Mouse (Mus musculus) CH12.LX (cell line): ENCODE measurements at regions not wholly inside any gene's neighbourhood (a gene's known extent, or its start where the extent isn't known, plus 50 kb on each side); places are given as distances from the start of the nearest gene placed in this dataset.

Experiments
- DNase-seq: peaks from one replicate; pipeline ENCODE4 v3.0.0-alpha.2; 2013; ENCODE audit errors: extremely low read depth
- H3K27ac ChIP-seq: 2 replicates; pipeline ENCODE4 v1.5.1; 2012; ENCODE audit warnings: low read depth, mild to moderate bottlenecking, control low read depth, moderate library complexity; ENCODE audit not compliant: insufficient read depth
- H3K27me3 ChIP-seq: replicated peaks from 2 replicates; pipeline ENCODE3; 2012; ENCODE audit warnings: inconsistent platforms
- H3K36me3 ChIP-seq, 2 experiments: replicated peaks in 1 of 2; 2 replicates each; pipeline versions ENCODE3 to v1.6.1; 2012; ENCODE audit warnings: inconsistent platforms in 1 of 2, low read length in 1 of 2, mild to moderate bottlenecking in 1 of 2, mixed read lengths in 1 of 2, moderate library complexity in 1 of 2; ENCODE audit not compliant: control insufficient read depth in 1 of 2, insufficient read depth in 1 of 2
- H3K4me1 ChIP-seq, 2 experiments: 2 replicates each; pipeline ENCODE4 v1.6.1; 2012; ENCODE audit warnings: inconsistent platforms in 1 of 2, moderate library complexity in 1 of 2; ENCODE audit not compliant: insufficient read depth in 2 of 2, control insufficient read depth in 1 of 2
- H3K4me2 ChIP-seq: 2 replicates; pipeline ENCODE4 v1.6.1; 2012; ENCODE audit warnings: low read depth, mild to moderate bottlenecking, control low read depth; ENCODE audit not compliant: poor library complexity, insufficient read depth, severe bottlenecking
- H3K4me3 ChIP-seq, 3 experiments: fragments of 150-350 bp in 1 of 3; sonication (generic) in 1 of 3; replicated peaks in 1 of 3; 2 replicates each; pipeline versions ENCODE3 to v1.5.1; 2011 to 2012; ENCODE audit warnings: low read depth in 2 of 3, low read length in 2 of 3, mild to moderate bottlenecking in 2 of 3, moderate library complexity in 2 of 3, control low read depth in 1 of 3, improper control_type of control experiment in 1 of 3, inconsistent platforms in 1 of 3, mixed read lengths in 1 of 3; ENCODE audit not compliant: poor library complexity in 1 of 3
- H3K79me2 ChIP-seq: replicated peaks from 2 replicates; pipeline ENCODE4 v1.6.1; 2012; ENCODE audit warnings: mild to moderate bottlenecking, moderate library complexity; ENCODE audit not compliant: control insufficient read depth, poor library complexity, insufficient read depth, severe bottlenecking; ENCODE audit errors: extremely low read depth
- H3K9ac ChIP-seq: 2 replicates; pipeline ENCODE4 v1.6.1; 2012; ENCODE audit warnings: low read depth, mild to moderate bottlenecking, control low read depth, moderate library complexity; ENCODE audit not compliant: insufficient read depth
- H3K9me3 ChIP-seq: replicated peaks from 2 replicates; pipeline ENCODE3; 2012; ENCODE audit warnings: low read length, inconsistent platforms, mixed read lengths
- BHLHE40 ChIP-seq: IDR thresholded peaks from 2 replicates; pipeline ENCODE4 v1.6.1; 2011; ENCODE audit warnings: mild to moderate bottlenecking, low read depth, low read length, improper control_type of control experiment
- CHD1 ChIP-seq: IDR thresholded peaks from 2 replicates; pipeline ENCODE4 v1.6.1; 2012; ENCODE audit warnings: low read depth, low read length, improper control_type of control experiment, inconsistent platforms
- CHD2 ChIP-seq: IDR thresholded peaks from 2 replicates; pipeline ENCODE4 v1.6.1; 2011; ENCODE audit warnings: low read length, improper control_type of control experiment
- CTCF ChIP-seq, 2 experiments: IDR thresholded peaks in 1 of 2; conservative IDR thresholded peaks in 1 of 2; 2 replicates each; pipeline ENCODE4 v1.5.1; 2011 to 2012; ENCODE audit warnings: low read depth in 2 of 2, low read length in 2 of 2, improper control_type of control experiment in 1 of 2, inconsistent platforms in 1 of 2, mild to moderate bottlenecking in 1 of 2, moderate library complexity in 1 of 2
- E2F4 ChIP-seq: IDR thresholded peaks from 2 replicates; pipeline ENCODE4 v1.6.1; 2011; ENCODE audit warnings: low read depth, low read length, improper control_type of control experiment; ENCODE audit not compliant: insufficient replicate concordance
- EP300 ChIP-seq: IDR thresholded peaks from 2 replicates; pipeline ENCODE4 v1.6.1; 2011; ENCODE audit warnings: low read length, improper control_type of control experiment
- GABPA ChIP-seq: IDR thresholded peaks from 2 replicates; pipeline ENCODE4 v1.6.1; 2012; ENCODE audit warnings: low read depth, low read length, improper control_type of control experiment, inconsistent platforms; ENCODE audit not compliant: insufficient replicate concordance
- JUN ChIP-seq: IDR thresholded peaks from 2 replicates; pipeline ENCODE4 v1.6.1; 2011; ENCODE audit warnings: low read depth, mild to moderate bottlenecking, low read length, improper control_type of control experiment, moderate library complexity; ENCODE audit not compliant: insufficient read depth
- JUND ChIP-seq: conservative IDR thresholded peaks from 2 replicates; pipeline ENCODE4 v1.6.1; 2011; ENCODE audit warnings: low read depth, low read length, improper control_type of control experiment
- KAT2A ChIP-seq: IDR thresholded peaks from 2 replicates; pipeline ENCODE4 v1.6.1; 2012; ENCODE audit warnings: low read length, improper control_type of control experiment, inconsistent platforms; ENCODE audit not compliant: insufficient replicate concordance
- MAX ChIP-seq: IDR thresholded peaks from 2 replicates; pipeline ENCODE4 v1.6.1; 2011; ENCODE audit warnings: low read length, improper control_type of control experiment
- MEF2A ChIP-seq: IDR thresholded peaks from 2 replicates; pipeline ENCODE4 v1.6.1; 2014; ENCODE audit warnings: low read depth, mild to moderate bottlenecking, inconsistent platforms, low read length, improper control_type of control experiment, borderline replicate concordance
- MYC ChIP-seq: IDR thresholded peaks from 2 replicates; pipeline ENCODE4 v1.6.1; 2011; ENCODE audit warnings: low read depth, mild to moderate bottlenecking, improper control_type of control experiment, low read length
- NELFE ChIP-seq: IDR thresholded peaks from 2 replicates; pipeline ENCODE4 v1.6.1; 2011; ENCODE audit warnings: low read depth, low read length, improper control_type of control experiment
- NRF1 ChIP-seq: IDR thresholded peaks from 2 replicates; pipeline ENCODE4 v1.6.1; 2014; ENCODE audit warnings: low read depth, mild to moderate bottlenecking, inconsistent platforms, low read length, improper control_type of control experiment, moderate library complexity
- PAX5 ChIP-seq: IDR thresholded peaks from 2 replicates; pipeline ENCODE4 v1.6.1; 2012; ENCODE audit warnings: low read length, inconsistent platforms, mixed read lengths
- POLR2A ChIP-seq: IDR thresholded peaks from 2 replicates; pipeline ENCODE4 v1.6.1; 2011; ENCODE audit warnings: low read depth, mild to moderate bottlenecking, improper control_type of control experiment, low read length
- POLR2AphosphoS2 ChIP-seq: IDR thresholded peaks from 2 replicates; pipeline ENCODE4 v1.6.1; 2011; ENCODE audit warnings: low read depth, low read length, improper control_type of control experiment
- RAD21 ChIP-seq: IDR thresholded peaks from 2 replicates; pipeline ENCODE4 v1.6.1; 2011; ENCODE audit warnings: low read depth, mild to moderate bottlenecking, low read length, improper control_type of control experiment, moderate library complexity
- SIN3A ChIP-seq: IDR thresholded peaks from 2 replicates; pipeline ENCODE4 v1.6.1; 2012; ENCODE audit warnings: low read length, improper control_type of control experiment, inconsistent platforms
- TBP ChIP-seq: conservative IDR thresholded peaks from 2 replicates; pipeline ENCODE4 v1.6.1; 2011; ENCODE audit warnings: low read depth, low read length, improper control_type of control experiment
- TCF12 ChIP-seq: IDR thresholded peaks from 2 replicates; pipeline ENCODE4 v1.6.1; 2014; ENCODE audit warnings: low read depth, mild to moderate bottlenecking, inconsistent platforms, low read length, improper control_type of control experiment
- UBTF ChIP-seq: IDR thresholded peaks from 2 replicates; pipeline ENCODE4 v1.6.1; 2012; ENCODE audit warnings: low read depth, mild to moderate bottlenecking, inconsistent platforms, low read length, improper control_type of control experiment, moderate library complexity
- USF1 ChIP-seq: IDR thresholded peaks from 2 replicates; pipeline ENCODE4 v1.6.1; 2014; ENCODE audit warnings: low read depth, mild to moderate bottlenecking, inconsistent platforms, low read length, improper control_type of control experiment
- ZKSCAN1 ChIP-seq: IDR thresholded peaks from 2 replicates; pipeline ENCODE4 v1.6.1; 2012; ENCODE audit warnings: low read depth, inconsistent platforms, low read length, improper control_type of control experiment, borderline replicate concordance
- ZNF384 ChIP-seq: IDR thresholded peaks from 2 replicates; pipeline ENCODE4 v1.6.1; 2012; ENCODE audit warnings: low read depth, low read length, improper control_type of control experiment, inconsistent platforms
- dilution Hi-C: fragments of 300-500 bp; cut with MboI; formaldehyde crosslinking; loops from 2 replicates; pipeline ENCODE4 v1.14.3; 2020; ENCODE audit warnings: low sequenced_read_pairs; ENCODE audit not compliant: extremely low pct_unique_long_range_greater_than_20kb, extremely low pct_ligation_motif_present
- in situ Hi-C: fragments of 300-500 bp; cut with MboI; formaldehyde crosslinking; loops from 3 replicates; pipeline ENCODE4 v1.14.3; 2019; ENCODE audit warnings: low sequenced_read_pairs, low pct_ligation_motif_present, low pct_unique_long_range_greater_than_20kb, mixed read lengths

- in situ Hi-C loops (no loop called here), dilution Hi-C loops (no loop called here)
- Histone ChIP-seq H3K36me3 (no peaks in the 10 kb centered on the region), H3K79me2 (no peaks in the 10 kb centered on the region), H3K9me3 (no peaks in the 10 kb centered on the region), H3K4me1 (no peaks in the 10 kb centered on the region), H3K27ac (no peak overlapping the region), H3K4me2 (no peak overlapping the region), H3K27me3 (no peaks in the 10 kb centered on the region), H3K4me3 (no peak overlapping the region), H3K9ac (no peak overlapping the region)
- TF ChIP-seq RAD21: no peak
- no peak for TF ChIP-seq UBTF
- TF ChIP-seq KAT2A: no peak
- no peak for TF ChIP-seq MYC
- no peak for TF ChIP-seq GABPA
- no peak for TF ChIP-seq CHD2
- TF ChIP-seq TBP: no peak
- no peak for TF ChIP-seq CHD1
- no peak for TF ChIP-seq ZKSCAN1
- TF ChIP-seq JUND: no peak
- no peak for TF ChIP-seq SIN3A
- no peak for TF ChIP-seq POLR2AphosphoS2
- no peak for TF ChIP-seq CTCF (conservative IDR thresholded peaks at IDR 0.05 in 1 of 2, IDR thresholded peaks at IDR 0.05 in 1 of 2; ENCODE audit: low read depth in 2 of 2, low read length in 2 of 2)
- TF ChIP-seq NRF1: no peak
- DNase-seq: no peak
Observed at GRCm38 (mm10) chr15:51248034-51248788, 2636.5 kb upstream of the Gm7489 start.

GRCm38 (mm10) chr15:51248789-51249040, 2636.0 kb upstream of the Gm7489 start:
- Histone ChIP-seq H3K9me3 (no peaks in the 10 kb centered on the region), H3K27ac (no peak overlapping the region), H3K79me2 (no peaks in the 10 kb centered on the region), H3K4me2 (no peak overlapping the region), H3K9ac (no peak overlapping the region), H3K4me1 (no peaks in the 10 kb centered on the region), H3K4me3 (no peak overlapping the region), H3K27me3 (no peaks in the 10 kb centered on the region), H3K36me3 (no peaks in the 10 kb centered on the region)
- in situ Hi-C loops: no loop called here
- no peak for DNase-seq
- TF ChIP-seq E2F4 (no peak), TCF12 (no peak), ZKSCAN1 (no peak), GABPA (no peak), NELFE (no peak), BHLHE40 (no peak), POLR2A (no peak), USF1 (no peak), CHD1 (no peak), PAX5 (no peak), JUN (no peak), MAX (no peak), MEF2A (no peak), ZNF384 (no peak), NRF1 (no peak), EP300 (no peak)
- dilution Hi-C loops: no loop called here
